In the genomic region with DNA sequence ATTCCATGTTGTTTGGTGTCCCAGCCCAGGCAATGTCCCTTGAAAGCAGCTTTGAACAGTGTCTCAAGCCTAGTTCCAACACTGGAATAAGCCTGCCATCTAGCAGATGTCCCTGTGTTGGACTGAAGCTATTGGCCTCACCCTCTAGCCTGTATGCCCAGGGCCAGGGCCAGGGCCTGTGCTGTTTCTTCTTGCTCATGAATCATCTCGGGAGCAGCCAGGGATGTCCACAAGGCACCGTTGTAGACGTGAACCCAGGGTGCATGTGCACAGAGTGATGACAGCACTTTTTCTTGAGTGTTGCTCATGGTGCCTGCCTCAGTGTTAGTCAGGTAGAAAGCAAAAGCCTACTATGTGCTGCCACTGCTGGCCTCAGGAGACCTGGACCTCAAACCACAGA, we compare ENCODE assay signal across 29 mouse cellular contexts. TPM values are rescaled to one million over a fixed set of nuclear protein-coding genes. Genes with fewer than 3 reads are reported as not detected.
"Had no signal": no experiment of that assay in that cellular context is flagged by ENCODE, and none has a peak within 500 bp of the region (broad histone marks: within the 10 kb centered on the region; RNA-seq: fewer than 3 reads in every experiment).

No protein-coding gene starts in this region.

- H3K4me3 ChIP-seq: layer of hippocampus, adult 2 months; left cerebral cortex, adult 2 months; liver, embryonic 13.5 days had no signal

- H3K9ac ChIP-seq: liver, embryonic 13.5 days had no signal

- H3K9me3 ChIP-seq: liver, embryonic 13.5 days had no signal

- H3K27ac ChIP-seq: layer of hippocampus, adult 2 months; left cerebral cortex, adult 2 months; liver, embryonic 13.5 days had no signal

- DNase-seq: kidney, postnatal 25 days; layer of hippocampus, adult 9-11 months; layer of hippocampus, postnatal 36 days; liver, embryonic 13.5 days; lung, adult 2 months; lung, postnatal 4 days; midbrain, embryonic 14.5 days had no signal

- H3K4me2 ChIP-seq: midbrain, embryonic 11.5 days had no signal

RNA-seq across cellular contexts. Expression of gene Rmi2, which starts 2.4 kb away (rescaled TPM):
- polyA plus RNA-seq: liver, adult 2 months had no signal

RNA-seq across cellular contexts. Expression of gene Gm11172, which starts 24.5 kb away (rescaled TPM):
- total RNA-seq: layer of hippocampus, adult 2 months; layer of hippocampus, postnatal 36 days; left cerebral cortex, adult 2 months; left cerebral cortex, postnatal 10 days; left cerebral cortex, postnatal 36 days; liver, adult 2 months; megakaryocyte progenitor cell, adult 5-6 weeks; megakaryocyte-erythroid progenitor cell, adult 5-6 weeks; midbrain, postnatal 0 days had no signal
- polyA plus RNA-seq: kidney, embryonic 14.5 days; kidney, postnatal 0 days; large intestine, adult 2 months; limb, embryonic 11.5 days; limb, embryonic 14.5 days; liver, adult 2 months; liver, embryonic 13.5 days; liver, embryonic 16.5 days; lung, adult 2 months; lung, embryonic 16.5 days; midbrain, embryonic 11.5 days; midbrain, embryonic 14.5 days; midbrain, postnatal 0 days; neural tube, embryonic 11.5 days; neural tube, embryonic 14.5 days; small intestine, adult 2 months; spleen, adult 2 months; stomach, embryonic 16.5 days; testis, adult 2 months had no signal

RNA-seq across cellular contexts. Expression of gene Prm1, which starts 31.6 kb away (rescaled TPM):
- total RNA-seq: layer of hippocampus, adult 2 months; layer of hippocampus, postnatal 36 days; left cerebral cortex, adult 2 months; left cerebral cortex, postnatal 10 days; left cerebral cortex, postnatal 36 days; liver, adult 2 months; megakaryocyte progenitor cell, adult 5-6 weeks; megakaryocyte-erythroid progenitor cell, adult 5-6 weeks; midbrain, postnatal 0 days had no signal
- polyA plus RNA-seq: kidney, embryonic 14.5 days; kidney, postnatal 0 days; limb, embryonic 11.5 days; limb, embryonic 14.5 days; liver, adult 2 months; liver, embryonic 13.5 days; liver, embryonic 16.5 days; lung, embryonic 16.5 days; midbrain, embryonic 11.5 days; midbrain, embryonic 14.5 days; midbrain, postnatal 0 days; neural tube, embryonic 11.5 days; neural tube, embryonic 14.5 days; small intestine, adult 2 months; stomach, embryonic 16.5 days had no signal

RNA-seq across cellular contexts. Expression of gene Prm2, which starts 41.3 kb away (rescaled TPM):
- total RNA-seq: layer of hippocampus, adult 2 months; layer of hippocampus, postnatal 36 days; left cerebral cortex, adult 2 months; left cerebral cortex, postnatal 10 days; left cerebral cortex, postnatal 36 days; liver, adult 2 months; megakaryocyte progenitor cell, adult 5-6 weeks; megakaryocyte-erythroid progenitor cell, adult 5-6 weeks; midbrain, postnatal 0 days had no signal
- polyA plus RNA-seq: kidney, embryonic 14.5 days; kidney, postnatal 0 days; limb, embryonic 11.5 days; limb, embryonic 14.5 days; liver, adult 2 months; liver, embryonic 13.5 days; liver, embryonic 16.5 days; lung, embryonic 16.5 days; midbrain, embryonic 11.5 days; midbrain, embryonic 14.5 days; midbrain, postnatal 0 days; neural tube, embryonic 11.5 days; neural tube, embryonic 14.5 days; small intestine, adult 2 months; spleen, adult 2 months; stomach, embryonic 16.5 days had no signal

RNA-seq across cellular contexts. Expression of gene Prm3, which starts 46.5 kb away (rescaled TPM):
- total RNA-seq: layer of hippocampus, adult 2 months; layer of hippocampus, postnatal 36 days; left cerebral cortex, adult 2 months; left cerebral cortex, postnatal 10 days; left cerebral cortex, postnatal 36 days; liver, adult 2 months; megakaryocyte progenitor cell, adult 5-6 weeks; megakaryocyte-erythroid progenitor cell, adult 5-6 weeks; midbrain, postnatal 0 days had no signal
- polyA plus RNA-seq: kidney, embryonic 14.5 days; kidney, postnatal 0 days; large intestine, adult 2 months; limb, embryonic 11.5 days; limb, embryonic 14.5 days; liver, adult 2 months; liver, embryonic 13.5 days; liver, embryonic 16.5 days; lung, adult 2 months; lung, embryonic 16.5 days; midbrain, embryonic 11.5 days; midbrain, embryonic 14.5 days; midbrain, postnatal 0 days; neural tube, embryonic 11.5 days; neural tube, embryonic 14.5 days; small intestine, adult 2 months; spleen, adult 2 months; stomach, embryonic 16.5 days had no signal
